Mouse (Mus musculus): ENCODE data around the gene Ifnl3. TPM values are rescaled to one million over a fixed set of nuclear protein-coding genes. Genes with fewer than 3 reads are reported as not detected.
A peak's percentile ranks its signal among the peaks of the same experiment; 100 is the strongest.
"Not testable (repeated sequence)": the region's sequence is repeated elsewhere in the genome, so short reads cannot be mapped to it uniquely, and the experiment has no call there.

Gene Ifnl3
- polyA plus RNA-seq, 1 experiment from 2014 or later = not detected

DNA sequence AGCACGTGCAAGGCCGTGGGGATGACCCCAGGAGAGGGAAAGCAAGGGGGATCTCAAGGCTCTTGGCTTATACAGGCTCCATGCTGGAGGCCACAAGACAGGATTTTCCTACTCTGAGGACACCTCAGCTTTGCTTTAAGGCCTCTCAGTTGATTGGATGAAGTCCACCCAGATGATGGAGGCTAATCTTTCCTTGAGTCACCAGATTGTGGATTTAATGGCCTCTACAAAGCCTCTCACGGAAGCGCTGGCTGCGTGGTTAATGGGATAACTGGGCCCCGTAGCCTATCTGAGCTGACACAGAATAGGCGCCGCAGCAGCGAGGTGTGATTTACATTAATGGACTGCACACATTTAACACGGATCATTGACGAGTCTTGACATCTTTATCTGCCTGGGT is 27.2 kb upstream of the Ifnl3 start:
- no peaks in the 10 kb centered on the region for H3K9me3 ChIP-seq (ENCODE audit: control insufficient read depth, low read length)
- no peak overlapping the region for H3K9ac ChIP-seq (ENCODE audit: low read depth, low read length)
- no peaks in the 10 kb centered on the region for H3K36me3 ChIP-seq (ENCODE audit: control insufficient read depth, insufficient read depth, low read length)
- H3K4me3 ChIP-seq (ENCODE audit: low read length) = no peak overlapping the region
- no peaks in the 10 kb centered on the region for H3K27me3 ChIP-seq (replicated peaks; ENCODE audit: control insufficient read depth, insufficient read depth, low read length)
- ATAC-seq = no peak
- WGBS = 79% methylated on average over 11 of the region's 11 CpGs
- H3K4me2 ChIP-seq (ENCODE audit: low read depth, low read length) = no peak overlapping the region
- H3K27ac ChIP-seq (ENCODE audit: low read length) = no peak overlapping the region
- H3K4me1 ChIP-seq (ENCODE audit: control insufficient read depth, insufficient read depth, low read length) = peaks cover 3% of the 10 kb centered on the region; the same call in 1 of the 2 replicates

DNA sequence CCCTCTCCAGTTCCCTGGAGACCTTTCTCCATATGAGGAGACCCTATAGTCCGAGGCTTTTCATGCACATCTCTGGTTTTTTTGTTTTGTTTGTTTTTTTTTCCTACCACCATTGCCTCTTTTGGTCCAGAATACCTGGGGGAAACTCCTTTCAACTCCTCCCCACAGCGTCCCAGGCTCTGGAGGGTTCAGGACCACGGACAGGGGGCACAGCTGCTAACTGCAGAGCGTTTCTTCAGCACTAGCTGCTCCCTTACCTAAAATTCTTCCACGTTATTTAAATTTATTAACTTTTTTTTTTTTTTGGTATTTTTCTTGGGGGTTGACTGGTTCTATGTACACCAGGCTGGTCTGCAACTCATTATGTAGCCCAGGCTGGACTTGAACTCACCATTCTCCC is 17.1 kb upstream of the Ifnl3 start:
- 5% methylated on average over 5 of the region's 5 CpGs for WGBS

DNA sequence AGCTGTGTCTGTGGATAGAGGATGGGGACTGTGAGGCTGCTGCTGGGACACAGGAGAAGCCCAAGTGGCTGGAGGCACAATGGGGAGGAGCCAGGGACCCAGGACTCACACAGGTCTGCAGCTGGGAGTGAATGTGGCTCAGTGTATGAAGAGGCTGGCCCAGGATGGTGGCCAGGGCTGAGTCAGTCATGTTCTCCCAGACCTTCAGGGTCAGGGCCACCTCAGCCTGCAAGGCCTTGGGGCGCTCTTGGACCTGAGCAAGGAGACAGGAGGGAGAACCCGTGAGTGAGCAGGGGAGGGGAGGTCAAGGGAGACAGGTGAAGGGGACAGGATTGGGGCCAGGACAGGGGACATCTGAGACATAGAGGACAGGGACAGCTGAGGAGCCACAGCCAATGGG is 13.5 kb upstream of the Ifnl3 start:
- not testable (repeated sequence) for H3K27ac ChIP-seq (ENCODE audit: low read length); H3K36me3 ChIP-seq (ENCODE audit: control insufficient read depth, insufficient read depth, low read length); H3K4me3 ChIP-seq (ENCODE audit: low read length); H3K27me3 ChIP-seq (replicated peaks; ENCODE audit: control insufficient read depth, insufficient read depth, low read length); H3K4me2 ChIP-seq (ENCODE audit: low read depth, low read length); ATAC-seq; H3K9me3 ChIP-seq (ENCODE audit: control insufficient read depth, low read length); H3K4me1 ChIP-seq (ENCODE audit: control insufficient read depth, insufficient read depth, low read length); H3K9ac ChIP-seq (ENCODE audit: low read depth, low read length)
- WGBS = 69% methylated on average over 2 of the region's 2 CpGs

More for the DNA sequence above, 17.1 kb upstream of the Ifnl3 start:
- Histone ChIP-seq H3K4me1 (ENCODE audit: control insufficient read depth, insufficient read depth, low read length) (no peaks in the 10 kb centered on the region), H3K36me3 (ENCODE audit: control insufficient read depth, insufficient read depth, low read length) (no peaks in the 10 kb centered on the region), H3K4me3 (ENCODE audit: low read length) (no peak overlapping the region), H3K9me3 (ENCODE audit: control insufficient read depth, low read length) (no peaks in the 10 kb centered on the region), H3K4me2 (ENCODE audit: low read depth, low read length) (no peak overlapping the region), H3K27me3 (replicated peaks; ENCODE audit: control insufficient read depth, insufficient read depth, low read length) (no peaks in the 10 kb centered on the region), H3K27ac (ENCODE audit: low read length) (no peak overlapping the region), H3K9ac (ENCODE audit: low read depth, low read length) (no peak overlapping the region)
- ATAC-seq = no peak

DNA sequence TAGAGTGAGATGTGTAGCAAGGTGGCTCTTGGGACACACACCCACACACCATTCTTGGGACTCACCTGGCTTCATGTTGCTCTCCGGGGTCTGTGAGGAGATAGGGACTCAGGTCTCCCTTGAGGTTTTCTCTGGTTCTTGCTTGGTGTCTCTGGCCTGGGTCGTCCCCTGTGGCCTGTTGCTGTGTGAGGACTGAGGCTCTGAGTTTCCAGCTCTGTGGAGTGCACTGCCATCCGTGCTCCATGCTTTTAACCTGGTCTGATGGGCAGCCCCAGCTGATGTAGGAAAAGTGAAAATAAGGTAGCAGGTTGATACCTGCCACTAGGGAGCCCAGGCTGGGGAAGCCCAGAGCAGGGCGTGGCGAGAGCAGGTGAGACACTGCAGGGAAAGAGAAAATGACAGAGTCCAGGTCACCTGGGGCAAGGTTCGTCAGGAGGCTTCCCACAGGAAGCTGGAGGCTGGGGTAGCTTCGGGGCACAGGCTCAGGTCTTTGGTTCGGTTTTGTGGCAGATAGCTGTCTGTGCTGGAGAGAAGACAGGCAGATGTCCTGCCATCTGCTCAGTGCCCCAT is 12.1 kb upstream of the Ifnl3 start, which contains the start of gene Ifnl2:
Gene Ifnl2, minus strand, starts transcription at position 51 of the 570 bp plus-strand sequence.
- not testable (repeated sequence) for H3K9me3 ChIP-seq (ENCODE audit: control insufficient read depth, low read length); H3K36me3 ChIP-seq (ENCODE audit: control insufficient read depth, insufficient read depth, low read length); H3K4me2 ChIP-seq (ENCODE audit: low read depth, low read length); H3K27me3 ChIP-seq (replicated peaks; ENCODE audit: control insufficient read depth, insufficient read depth, low read length); H3K4me3 ChIP-seq (ENCODE audit: low read length); H3K27ac ChIP-seq (ENCODE audit: low read length); H3K9ac ChIP-seq (ENCODE audit: low read depth, low read length); H3K4me1 ChIP-seq (ENCODE audit: control insufficient read depth, insufficient read depth, low read length)
- WGBS = 59% methylated on average over 8 of the region's 8 CpGs
- peak; percentile 71; the same call in 1 of the 2 replicates for ATAC-seq

DNA sequence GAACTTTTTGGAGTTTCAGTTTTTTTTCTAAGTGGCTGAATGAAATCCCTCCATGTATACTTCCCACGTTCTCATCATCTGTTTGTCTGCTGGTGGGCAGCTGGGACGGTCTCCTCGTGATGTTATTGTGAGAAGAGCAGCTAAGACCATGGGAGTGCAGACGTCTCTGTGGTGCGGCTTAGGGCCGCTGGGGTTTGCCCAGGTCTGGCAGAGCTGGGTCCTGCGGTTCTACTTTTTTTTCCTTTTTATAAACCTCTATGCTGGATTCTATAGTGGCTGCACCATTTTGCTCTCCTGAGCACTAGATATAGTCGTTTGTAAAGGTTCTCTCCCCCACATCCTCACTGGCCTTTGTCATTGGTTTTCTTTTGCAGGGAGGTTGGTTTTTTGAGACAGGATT is 11.2 kb upstream of the Ifnl3 start:
- ATAC-seq = no peak
- Histone ChIP-seq H3K27ac (ENCODE audit: low read length) (no peak overlapping the region), H3K4me1 (ENCODE audit: control insufficient read depth, insufficient read depth, low read length) (no peaks in the 10 kb centered on the region), H3K9ac (ENCODE audit: low read depth, low read length) (no peak overlapping the region), H3K4me3 (ENCODE audit: low read length) (no peak overlapping the region), H3K27me3 (replicated peaks; ENCODE audit: control insufficient read depth, insufficient read depth, low read length) (no peaks in the 10 kb centered on the region), H3K36me3 (ENCODE audit: control insufficient read depth, insufficient read depth, low read length) (no peaks in the 10 kb centered on the region), H3K4me2 (ENCODE audit: low read depth, low read length) (no peak overlapping the region), H3K9me3 (ENCODE audit: control insufficient read depth, low read length) (no peaks in the 10 kb centered on the region)
- WGBS = 64% methylated on average over 8 of the region's 8 CpGs

DNA sequence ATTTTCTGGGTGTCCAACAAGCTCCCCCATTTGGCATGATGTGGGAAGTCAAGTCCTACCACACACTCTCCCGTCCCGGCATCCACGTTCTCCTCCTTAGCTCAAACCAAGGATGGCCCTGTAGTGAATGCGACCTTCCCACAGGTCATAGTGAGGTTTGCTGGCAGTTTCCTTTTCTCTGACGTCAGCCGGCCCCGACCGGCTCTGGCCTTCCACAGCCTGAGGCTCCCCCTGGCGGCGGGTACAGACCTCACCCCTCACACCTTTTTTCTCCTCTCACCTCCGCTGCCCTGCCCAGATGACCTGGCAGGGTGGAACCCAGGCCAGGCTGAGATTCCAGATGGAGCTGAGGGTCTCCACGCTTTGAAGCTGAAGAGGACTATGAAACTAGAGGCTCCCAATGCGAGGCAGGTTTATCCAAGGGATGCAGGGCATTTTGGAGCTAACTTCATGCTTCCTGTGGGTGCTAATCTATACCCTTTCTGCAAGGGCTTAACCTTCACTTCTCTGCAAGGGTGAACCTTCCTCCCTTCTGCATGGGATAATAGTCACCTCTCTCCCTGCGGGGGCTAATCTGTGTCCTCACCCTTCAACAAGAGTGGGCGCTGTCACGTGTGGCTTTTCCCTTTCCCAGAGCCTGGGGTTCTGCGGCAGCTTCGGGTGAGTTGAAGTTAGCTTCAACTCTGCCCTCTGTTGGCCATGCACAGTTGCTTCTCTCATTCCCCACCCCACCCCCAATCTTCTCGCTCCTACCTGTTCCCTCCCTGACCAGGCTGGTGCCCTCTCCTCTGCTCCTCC is 5.5 kb downstream of the Ifnl3 start:
- Histone ChIP-seq H3K36me3 (ENCODE audit: control insufficient read depth, insufficient read depth, low read length) (no peaks in the 10 kb centered on the region), H3K9me3 (ENCODE audit: control insufficient read depth, low read length) (no peaks in the 10 kb centered on the region), H3K4me2 (ENCODE audit: low read depth, low read length) (no peak overlapping the region), H3K4me1 (ENCODE audit: control insufficient read depth, insufficient read depth, low read length) (no peaks in the 10 kb centered on the region), H3K9ac (ENCODE audit: low read depth, low read length) (no peak overlapping the region), H3K27ac (ENCODE audit: low read length) (no peak overlapping the region), H3K4me3 (ENCODE audit: low read length) (no peak overlapping the region), H3K27me3 (replicated peaks; ENCODE audit: control insufficient read depth, insufficient read depth, low read length) (no peaks in the 10 kb centered on the region)
- peak; percentile 84 for ATAC-seq
- WGBS = 7% methylated on average over 19 of the region's 19 CpGs

DNA sequence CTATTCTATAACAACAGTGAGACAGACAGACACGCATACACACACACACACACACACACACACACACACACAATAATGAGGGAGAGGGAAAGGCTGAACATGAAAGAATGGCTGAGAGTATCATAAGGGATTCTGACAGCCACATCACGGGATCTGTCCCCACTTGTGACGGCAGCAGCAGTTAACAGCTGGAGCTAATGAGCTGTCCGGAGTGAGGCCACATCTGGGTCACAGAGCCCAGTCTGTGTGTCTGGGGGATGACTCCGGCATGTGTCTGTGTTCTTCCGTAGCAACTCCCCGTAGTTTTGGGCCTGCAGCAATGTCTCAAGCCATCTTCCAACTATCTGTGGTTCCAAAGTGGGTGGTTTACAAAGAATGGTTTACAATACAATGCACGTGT is 9.4 kb downstream of the Ifnl3 start:
- no peak for ATAC-seq
- Histone ChIP-seq H3K27ac (ENCODE audit: low read length) (no peak overlapping the region), H3K4me3 (ENCODE audit: low read length) (no peak overlapping the region), H3K36me3 (ENCODE audit: control insufficient read depth, insufficient read depth, low read length) (no peaks in the 10 kb centered on the region), H3K4me2 (ENCODE audit: low read depth, low read length) (no peak overlapping the region), H3K9me3 (ENCODE audit: control insufficient read depth, low read length) (no peaks in the 10 kb centered on the region), H3K9ac (ENCODE audit: low read depth, low read length) (no peak overlapping the region), H3K27me3 (replicated peaks; ENCODE audit: control insufficient read depth, insufficient read depth, low read length) (no peaks in the 10 kb centered on the region), H3K4me1 (ENCODE audit: control insufficient read depth, insufficient read depth, low read length) (no peaks in the 10 kb centered on the region)
- 74% methylated on average over 8 of the region's 8 CpGs for WGBS

DNA sequence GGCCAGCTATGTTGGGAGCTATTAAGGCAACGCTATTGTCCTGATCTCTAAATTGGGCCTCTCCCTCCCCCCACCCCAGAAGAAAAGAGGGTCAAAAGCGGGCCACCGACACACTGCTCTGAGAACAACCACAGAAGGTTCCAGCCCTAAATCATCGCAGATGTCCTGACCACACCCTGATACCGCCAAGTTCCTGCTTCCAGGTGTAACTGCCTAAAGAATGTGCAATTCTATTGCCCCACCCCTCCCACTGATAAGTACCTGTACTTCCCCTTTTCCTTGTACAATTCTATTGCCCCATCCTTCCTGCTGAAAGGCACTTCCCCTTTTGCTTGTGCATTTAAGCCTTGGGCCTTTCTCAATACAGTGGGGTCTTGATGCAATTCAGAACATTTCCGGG is 16.2 kb downstream of the Ifnl3 start:
- H3K9ac ChIP-seq (ENCODE audit: low read depth, low read length); H3K27ac ChIP-seq (ENCODE audit: low read length); ATAC-seq; H3K36me3 ChIP-seq (ENCODE audit: control insufficient read depth, insufficient read depth, low read length); H3K9me3 ChIP-seq (ENCODE audit: control insufficient read depth, low read length); H3K4me1 ChIP-seq (ENCODE audit: control insufficient read depth, insufficient read depth, low read length); H3K27me3 ChIP-seq (replicated peaks; ENCODE audit: control insufficient read depth, insufficient read depth, low read length); H3K4me3 ChIP-seq (ENCODE audit: low read length); H3K4me2 ChIP-seq (ENCODE audit: low read depth, low read length): not testable (repeated sequence)
- 88% methylated on average over 6 of the region's 6 CpGs for WGBS

DNA sequence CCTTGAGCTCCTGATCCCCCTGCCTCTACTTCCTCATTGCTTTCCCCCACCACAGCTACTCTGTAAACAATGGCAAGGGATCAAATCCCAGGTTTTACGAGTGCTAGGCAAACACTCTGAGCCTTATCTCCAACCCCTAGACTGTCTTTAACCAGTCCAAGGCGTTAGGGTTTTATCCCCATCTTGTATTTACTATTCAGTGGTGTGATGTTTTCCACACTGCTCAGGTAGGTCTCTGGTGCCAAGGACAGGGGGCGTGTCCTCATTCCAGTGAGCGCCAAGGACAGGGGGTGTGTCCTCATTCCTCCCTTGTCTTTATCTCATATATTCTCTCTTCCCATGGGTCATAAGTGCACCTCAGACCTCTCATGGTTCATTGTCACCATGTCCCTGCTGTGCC is 17.9 kb downstream of the Ifnl3 start, which contains the start of gene Sycn:
Gene Sycn, plus strand, starts transcription at position 360 of the 400 bp plus-strand sequence.
- Histone ChIP-seq H3K9ac (ENCODE audit: low read depth, low read length) (no peak within 1 kb of the TSS), H3K36me3 (ENCODE audit: control insufficient read depth, insufficient read depth, low read length) (no peaks in the 10 kb centered on the region), H3K27ac (ENCODE audit: low read length) (peak within 1 kb of the TSS; percentile 36; the same call in 1 of the 2 replicates), H3K4me2 (ENCODE audit: low read depth, low read length) (no peak within 1 kb of the TSS), H3K4me3 (ENCODE audit: low read length) (no peak within 1 kb of the TSS), H3K27me3 (replicated peaks; ENCODE audit: control insufficient read depth, insufficient read depth, low read length) (peaks cover 7% of the 10 kb centered on the region), H3K4me1 (ENCODE audit: control insufficient read depth, insufficient read depth, low read length) (peaks cover 8% of the 10 kb centered on the region; the same call in 1 of the 2 replicates), H3K9me3 (ENCODE audit: control insufficient read depth, low read length) (no peaks in the 10 kb centered on the region)
- 47% methylated on average over 4 of the region's 4 CpGs for WGBS
- ATAC-seq = peak; percentile 70

All from intestine, embryonic 16.5 days (tissue).